Mouse (Mus musculus): ENCODE results near the gene Rnf208. TPM values are rescaled to one million over a fixed set of nuclear protein-coding genes. Genes with fewer than 3 reads are reported as not detected.

Rnf208 gene
- polyA plus RNA-seq, 1 experiment from 2014 or later: 34.0 TPM

DNA sequence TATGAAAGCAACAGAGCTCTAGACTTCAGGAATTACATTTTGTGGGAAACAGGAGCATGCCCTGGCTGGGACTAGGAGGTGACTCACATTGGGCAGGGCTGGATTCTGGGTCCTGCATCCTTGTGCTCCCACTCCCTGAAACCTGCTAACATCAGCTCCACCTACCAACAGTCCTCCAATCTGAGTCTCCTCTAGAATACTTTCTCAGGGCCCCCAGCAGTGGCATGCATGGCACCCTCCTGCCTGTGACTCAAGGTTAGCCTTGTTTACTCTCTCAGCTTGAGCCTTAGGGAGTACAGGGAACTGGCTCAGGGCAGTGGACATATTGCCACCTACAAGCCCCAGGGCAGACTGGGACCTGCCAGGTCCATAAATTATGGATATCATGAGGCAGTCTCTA is 3.9 kb upstream of the Rnf208 start:
- DNase-seq (ENCODE audit: low spot score) (no peak), ATAC-seq (ENCODE audit: insufficient read depth, low FRiP score, low TSS enrichment) (no peak)
- Histone ChIP-seq H3K27ac (ENCODE audit: low read depth, low read length) (no peak overlapping the region), H3K9ac (ENCODE audit: low read length) (no peak overlapping the region), H3K4me2 (ENCODE audit: low read depth) (no peak overlapping the region), H3K9me3 (ENCODE audit: control insufficient read depth, low read length) (no peaks in the 10 kb centered on the region), H3K4me1 (ENCODE audit: control insufficient read depth, insufficient read depth, low read length) (peaks cover 18% of the 10 kb centered on the region), H3K4me3 (ENCODE audit: low read depth, low read length) (no peak overlapping the region), H3K36me3 (ENCODE audit: control insufficient read depth, insufficient read depth, low read length) (no peaks in the 10 kb centered on the region), H3K27me3 (ENCODE audit: control insufficient read depth, insufficient read depth, low read length) (peaks cover 19% of the 10 kb centered on the region)

DNA sequence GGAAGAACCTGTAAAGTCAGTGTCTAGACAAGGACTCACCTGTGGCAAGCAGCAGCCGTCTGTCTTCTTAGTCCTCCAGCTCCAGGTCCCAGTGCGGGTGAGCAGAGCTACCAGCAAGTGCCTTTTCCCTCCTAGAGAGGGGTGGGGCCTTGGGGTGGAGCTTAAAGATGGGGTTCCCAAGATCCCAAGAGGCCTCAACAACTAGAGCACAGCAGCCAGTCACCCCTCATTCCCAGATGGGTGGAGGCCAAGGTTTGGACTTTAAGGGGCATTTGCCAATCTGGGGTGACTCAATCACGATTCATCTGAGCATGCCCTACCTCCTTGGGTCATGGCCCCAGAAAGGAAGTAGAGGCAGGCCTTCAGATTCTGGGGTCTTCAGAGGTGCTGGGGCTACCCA is 2.3 kb upstream of the Rnf208 start:
- H3K4me2 ChIP-seq (ENCODE audit: low read depth): no peak overlapping the region
- H3K9ac ChIP-seq (ENCODE audit: low read length): no peak overlapping the region
- H3K36me3 ChIP-seq (ENCODE audit: control insufficient read depth, insufficient read depth, low read length): no peaks in the 10 kb centered on the region
- peaks cover 19% of the 10 kb centered on the region for H3K27me3 ChIP-seq (ENCODE audit: control insufficient read depth, insufficient read depth, low read length)
- ATAC-seq (ENCODE audit: insufficient read depth, low FRiP score, low TSS enrichment): no peak
- H3K4me1 ChIP-seq (ENCODE audit: control insufficient read depth, insufficient read depth, low read length): peaks cover 18% of the 10 kb centered on the region
- DNase-seq (ENCODE audit: low spot score): no peak
- 79% methylated on average over 3 of the region's 3 CpGs for WGBS
- no peaks in the 10 kb centered on the region for H3K9me3 ChIP-seq (ENCODE audit: control insufficient read depth, low read length)
- no peak overlapping the region for H3K4me3 ChIP-seq (ENCODE audit: low read depth, low read length)
- H3K27ac ChIP-seq (ENCODE audit: low read depth, low read length): no peak overlapping the region

DNA sequence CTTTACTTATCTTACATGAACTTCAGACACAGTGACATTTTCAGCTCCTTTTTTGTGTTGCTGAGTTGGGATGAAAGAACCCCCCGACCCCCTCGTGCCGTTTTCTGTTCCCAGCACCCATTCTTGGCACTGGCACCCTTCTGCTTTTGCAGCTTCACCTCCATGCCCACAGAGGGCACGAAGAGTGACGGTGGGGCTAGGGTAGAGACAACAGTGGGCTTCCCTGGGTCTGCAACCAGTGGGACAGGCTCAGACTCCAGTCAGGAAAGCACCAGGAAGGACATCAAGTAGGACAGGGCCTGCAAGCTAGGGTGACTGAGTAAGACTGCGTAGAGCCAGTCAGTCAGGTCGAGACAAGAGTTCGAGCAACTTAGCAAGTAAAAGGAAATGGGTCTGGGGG is 1.7 kb upstream of the Rnf208 start:
- WGBS: 51% methylated on average over 8 of the region's 8 CpGs
- Histone ChIP-seq H3K4me3 (ENCODE audit: low read depth, low read length) (no peak overlapping the region), H3K4me2 (ENCODE audit: low read depth) (peak overlapping the region; percentile 98), H3K27me3 (ENCODE audit: control insufficient read depth, insufficient read depth, low read length) (peaks cover 19% of the 10 kb centered on the region), H3K4me1 (ENCODE audit: control insufficient read depth, insufficient read depth, low read length) (peaks cover 18% of the 10 kb centered on the region), H3K36me3 (ENCODE audit: control insufficient read depth, insufficient read depth, low read length) (no peaks in the 10 kb centered on the region), H3K9ac (ENCODE audit: low read length) (no peak overlapping the region), H3K27ac (ENCODE audit: low read depth, low read length) (no peak overlapping the region), H3K9me3 (ENCODE audit: control insufficient read depth, low read length) (no peaks in the 10 kb centered on the region)
- DNase-seq (ENCODE audit: low spot score): no peak
- ATAC-seq (ENCODE audit: insufficient read depth, low FRiP score, low TSS enrichment): 0 out of 2 replicates have a peak, but pooled peaks have one; percentile 1

DNA sequence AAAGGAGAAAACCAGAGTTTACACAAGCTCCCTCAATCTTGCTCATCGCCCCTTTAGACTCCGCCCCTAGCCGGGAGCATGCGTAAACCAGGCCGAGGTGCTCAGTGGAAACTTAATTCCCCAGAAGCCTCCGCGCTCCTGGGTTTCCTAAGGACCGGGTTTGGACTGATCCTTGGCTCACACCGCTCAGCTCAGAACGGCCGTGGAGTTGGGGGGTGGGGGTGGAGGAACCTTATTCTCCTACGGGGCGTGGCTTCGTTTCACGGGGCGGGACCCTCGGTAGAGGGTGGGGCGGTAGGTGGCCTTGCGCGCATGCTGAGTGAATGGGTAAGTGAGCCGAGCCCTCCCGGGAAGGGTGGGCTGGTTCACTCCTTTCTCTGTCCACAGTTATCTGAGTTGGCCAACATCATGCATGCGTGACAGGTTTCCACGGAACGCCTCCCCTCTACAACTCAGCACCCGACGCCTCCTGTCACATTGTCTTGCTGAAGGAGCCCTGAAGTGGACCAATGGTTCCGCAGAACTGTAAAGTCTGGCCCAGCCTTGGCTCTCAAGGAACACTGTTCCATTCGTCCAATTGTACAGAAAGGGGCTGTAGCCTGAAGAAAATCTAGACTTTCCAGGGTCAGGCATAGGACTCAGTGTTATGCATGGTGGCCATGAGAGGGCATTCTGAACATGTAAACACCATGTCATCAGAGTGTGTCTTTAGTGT is 1.2 kb upstream of the Rnf208 start:
- peak overlapping the region; percentile 44 for H3K9ac ChIP-seq (ENCODE audit: low read length)
- H3K27me3 ChIP-seq (ENCODE audit: control insufficient read depth, insufficient read depth, low read length): peaks cover 19% of the 10 kb centered on the region
- peak; percentile 70 for ATAC-seq (ENCODE audit: insufficient read depth, low FRiP score, low TSS enrichment)
- H3K9me3 ChIP-seq (ENCODE audit: control insufficient read depth, low read length): no peaks in the 10 kb centered on the region
- peak overlapping the region; percentile 37 for H3K4me3 ChIP-seq (ENCODE audit: low read depth, low read length)
- H3K36me3 ChIP-seq (ENCODE audit: control insufficient read depth, insufficient read depth, low read length): no peaks in the 10 kb centered on the region
- H3K27ac ChIP-seq (ENCODE audit: low read depth, low read length): 0 out of 2 replicates have a peak overlapping the region, but pooled peaks have one; percentile 3
- WGBS: under 1% methylated on average over 29 of the region's 29 CpGs
- H3K4me2 ChIP-seq (ENCODE audit: low read depth): peak overlapping the region; percentile 98
- DNase-seq (ENCODE audit: low spot score): peak; percentile 75
- peaks cover 18% of the 10 kb centered on the region for H3K4me1 ChIP-seq (ENCODE audit: control insufficient read depth, insufficient read depth, low read length)

- DNase-seq (ENCODE audit: low spot score): no peak
- Histone ChIP-seq H3K27me3 (ENCODE audit: control insufficient read depth, insufficient read depth, low read length) (peaks cover 19% of the 10 kb centered on the region), H3K9ac (ENCODE audit: low read length) (peak overlapping the region; percentile 44; the same call in 1 of the 2 replicates), H3K4me2 (ENCODE audit: low read depth) (peak overlapping the region; percentile 98), H3K36me3 (ENCODE audit: control insufficient read depth, insufficient read depth, low read length) (no peaks in the 10 kb centered on the region), H3K9me3 (ENCODE audit: control insufficient read depth, low read length) (no peaks in the 10 kb centered on the region), H3K4me1 (ENCODE audit: control insufficient read depth, insufficient read depth, low read length) (peaks cover 18% of the 10 kb centered on the region), H3K27ac (ENCODE audit: low read depth, low read length) (no peak overlapping the region), H3K4me3 (ENCODE audit: low read depth, low read length) (peak overlapping the region; percentile 54)
- no peak for ATAC-seq (ENCODE audit: insufficient read depth, low FRiP score, low TSS enrichment)
- 24% methylated on average over 6 of the region's 6 CpGs for WGBS
These were observed 648 bp upstream of the Rnf208 start for GRCm38 (mm10) chr2:25241438-25241775.

- Histone ChIP-seq H3K9me3 (ENCODE audit: control insufficient read depth, low read length) (no peaks in the 10 kb centered on the region), H3K4me2 (ENCODE audit: low read depth) (peak overlapping the region; percentile 98; the same call in 1 of the 2 replicates), H3K4me3 (ENCODE audit: low read depth, low read length) (0 out of 2 replicates have a peak overlapping the region, but pooled peaks have one; percentile 54), H3K27ac (ENCODE audit: low read depth, low read length) (no peak overlapping the region), H3K36me3 (ENCODE audit: control insufficient read depth, insufficient read depth, low read length) (no peaks in the 10 kb centered on the region; the same call in 1 of the 2 replicates), H3K9ac (ENCODE audit: low read length) (no peak overlapping the region), H3K27me3 (ENCODE audit: control insufficient read depth, insufficient read depth, low read length) (peaks cover 19% of the 10 kb centered on the region), H3K4me1 (ENCODE audit: control insufficient read depth, insufficient read depth, low read length) (peaks cover 18% of the 10 kb centered on the region)
- no peak for ATAC-seq (ENCODE audit: insufficient read depth, low FRiP score, low TSS enrichment)
- WGBS: 78% methylated on average over 8 of the region's 8 CpGs
- no peak for DNase-seq (ENCODE audit: low spot score)
These were observed 1.3 kb downstream of the Rnf208 start for GRCm38 (mm10) chr2:25243342-25243741.

DNA sequence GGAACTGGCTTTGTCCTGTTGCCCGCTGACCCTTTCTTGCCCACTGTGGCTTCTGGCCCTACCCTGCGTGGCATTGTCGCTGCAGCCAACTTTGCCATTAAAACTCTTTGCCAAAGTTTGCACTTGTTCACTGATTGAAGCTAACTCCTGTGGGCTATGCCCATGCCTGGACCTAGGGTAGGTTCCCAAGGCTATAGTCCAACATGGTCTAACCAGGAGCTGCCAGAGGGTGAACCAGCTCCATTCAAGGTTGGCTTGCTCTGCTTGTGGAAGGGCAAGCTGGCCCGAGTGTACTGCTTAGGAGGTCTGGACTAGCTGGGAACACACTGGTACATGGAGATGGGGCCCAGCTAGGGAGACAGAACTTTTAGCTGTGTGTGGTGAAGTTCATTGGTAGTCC is 2.1 kb downstream of the Rnf208 start:
- Histone ChIP-seq H3K4me1 (ENCODE audit: control insufficient read depth, insufficient read depth, low read length) (peaks cover 18% of the 10 kb centered on the region), H3K9ac (ENCODE audit: low read length) (no peak overlapping the region), H3K36me3 (ENCODE audit: control insufficient read depth, insufficient read depth, low read length) (peaks cover 5% of the 10 kb centered on the region), H3K4me2 (ENCODE audit: low read depth) (no peak overlapping the region), H3K4me3 (ENCODE audit: low read depth, low read length) (no peak overlapping the region), H3K9me3 (ENCODE audit: control insufficient read depth, low read length) (no peaks in the 10 kb centered on the region), H3K27ac (ENCODE audit: low read depth, low read length) (no peak overlapping the region), H3K27me3 (ENCODE audit: control insufficient read depth, insufficient read depth, low read length) (peaks cover 19% of the 10 kb centered on the region)
- WGBS: 84% methylated on average over 4 of the region's 4 CpGs
- DNase-seq (ENCODE audit: low spot score): no peak
- no peak for ATAC-seq (ENCODE audit: insufficient read depth, low FRiP score, low TSS enrichment)

GRCm38 (mm10) chr2:25246183-25247072 is 4.4 kb downstream of the Rnf208 start, which contains the start of gene AL732309.1:
AL732309.1 (minus strand) TSS chr2:25246863.
- Histone ChIP-seq H3K9ac (ENCODE audit: low read length) (no peak within 1 kb of the TSS), H3K4me2 (ENCODE audit: low read depth) (no peak within 1 kb of the TSS), H3K27ac (ENCODE audit: low read depth, low read length) (no peak within 1 kb of the TSS), H3K4me3 (ENCODE audit: low read depth, low read length) (no peak within 1 kb of the TSS), H3K36me3 (ENCODE audit: control insufficient read depth, insufficient read depth, low read length) (peaks cover 8% of the 10 kb centered on the region), H3K4me1 (ENCODE audit: control insufficient read depth, insufficient read depth, low read length) (peaks cover 12% of the 10 kb centered on the region), H3K27me3 (ENCODE audit: control insufficient read depth, insufficient read depth, low read length) (peaks cover 14% of the 10 kb centered on the region), H3K9me3 (ENCODE audit: control insufficient read depth, low read length) (no peaks in the 10 kb centered on the region)
- 93% methylated on average over 10 of the region's 10 CpGs for WGBS
- ATAC-seq (ENCODE audit: insufficient read depth, low FRiP score, low TSS enrichment): no peak
- DNase-seq (ENCODE audit: low spot score): no peak
